Mouse (Mus musculus): ENCODE results near the gene Zfp617. TPM values are rescaled to one million over a fixed set of nuclear protein-coding genes. Genes with fewer than 3 reads are reported as not detected.
"Not testable (repeated sequence)": the region's sequence is repeated elsewhere in the genome, so short reads cannot be mapped to it uniquely, and the experiment has no call there.

Zfp617 gene
- polyA plus RNA-seq, 1 experiment from 2014 or later = 23.1 TPM

GRCm38 (mm10) chr8:71948624-71949023 lies 40.2 kb downstream of the Zfp617 start:
- H3K4me2 ChIP-seq (ENCODE audit: low read length) = no peak overlapping the region

GRCm38 (mm10) chr8:71950482-71951221 lies 42.2 kb downstream of the Zfp617 start, which contains the start of gene Zfp961:
Gene Zfp961, plus strand, starts transcription at chr8:71951038.
- DNase-seq (ENCODE audit: low spot score) (peak; percentile 99), ATAC-seq (replicated peaks; ENCODE audit: low FRiP score, low TSS enrichment, low read depth) (peak; percentile 100)
- Histone ChIP-seq H3K9me3 (ENCODE audit: control insufficient read depth, low read length) (peaks cover 6% of the 10 kb centered on the region; the same call in 1 of the 2 replicates), H3K4me2 (ENCODE audit: low read length) (peak within 1 kb of the TSS; percentile 62), H3K36me3 (ENCODE audit: control insufficient read depth, insufficient read depth, low read length) (peaks cover 6% of the 10 kb centered on the region; the same call in 1 of the 2 replicates), H3K9ac (ENCODE audit: low read length) (peak within 1 kb of the TSS; percentile 81), H3K4me1 (replicated peaks; ENCODE audit: control insufficient read depth, insufficient read depth, low read length) (peaks cover 4% of the 10 kb centered on the region; the same call in 1 of the 2 replicates), H3K4me3 (ENCODE audit: low read depth, low read length) (peak within 1 kb of the TSS; percentile 93), H3K27me3 (replicated peaks; ENCODE audit: control insufficient read depth, insufficient read depth, low read length) (no peaks in the 10 kb centered on the region), H3K27ac (ENCODE audit: low read depth) (peak within 1 kb of the TSS; percentile 79)
- 3% methylated on average over 34 of the region's 34 CpGs for WGBS

More at GRCm38 (mm10) chr8:71948624-71949023, 40.2 kb downstream of the Zfp617 start:
- Histone ChIP-seq H3K4me3 (ENCODE audit: low read depth, low read length) (no peak overlapping the region), H3K36me3 (ENCODE audit: control insufficient read depth, insufficient read depth, low read length) (no peaks in the 10 kb centered on the region), H3K9me3 (ENCODE audit: control insufficient read depth, low read length) (no peaks in the 10 kb centered on the region), H3K9ac (ENCODE audit: low read length) (no peak overlapping the region), H3K27me3 (replicated peaks; ENCODE audit: control insufficient read depth, insufficient read depth, low read length) (no peaks in the 10 kb centered on the region), H3K4me1 (replicated peaks; ENCODE audit: control insufficient read depth, insufficient read depth, low read length) (peaks cover 4% of the 10 kb centered on the region; the same call in 1 of the 2 replicates), H3K27ac (ENCODE audit: low read depth) (no peak overlapping the region)
- ATAC-seq (replicated peaks; ENCODE audit: low FRiP score, low TSS enrichment, low read depth) (no peak), DNase-seq (ENCODE audit: low spot score) (no peak)
- WGBS = 90% methylated on average over 5 of the region's 5 CpGs

GRCm38 (mm10) chr8:71951436-71952161 lies 43.2 kb downstream of the Zfp617 start:
- peak overlapping the region; percentile 62 for H3K4me2 ChIP-seq (ENCODE audit: low read length)
- peaks cover 4% of the 10 kb centered on the region; the same call in 1 of the 2 replicates for H3K4me1 ChIP-seq (replicated peaks; ENCODE audit: control insufficient read depth, insufficient read depth, low read length)
- H3K9ac ChIP-seq (ENCODE audit: low read length) = peak overlapping the region; percentile 81
- peak; percentile 66 for DNase-seq (ENCODE audit: low spot score)
- 38% methylated on average over 12 of the region's 14 CpGs for WGBS
- no peak for ATAC-seq (replicated peaks; ENCODE audit: low FRiP score, low TSS enrichment, low read depth)
- peak overlapping the region; percentile 93 for H3K4me3 ChIP-seq (ENCODE audit: low read depth, low read length)
- peak overlapping the region; percentile 79; the same call in 1 of the 2 replicates for H3K27ac ChIP-seq (ENCODE audit: low read depth)
- no peaks in the 10 kb centered on the region for H3K27me3 ChIP-seq (replicated peaks; ENCODE audit: control insufficient read depth, insufficient read depth, low read length)
- H3K9me3 ChIP-seq (ENCODE audit: control insufficient read depth, low read length) = peaks cover 6% of the 10 kb centered on the region; the same call in 1 of the 2 replicates
- H3K36me3 ChIP-seq (ENCODE audit: control insufficient read depth, insufficient read depth, low read length) = peaks cover 6% of the 10 kb centered on the region; the same call in 1 of the 2 replicates

- Histone ChIP-seq H3K36me3 (ENCODE audit: control insufficient read depth, insufficient read depth, low read length) (peaks cover 6% of the 10 kb centered on the region; the same call in 1 of the 2 replicates), H3K4me2 (ENCODE audit: low read length) (peak overlapping the region; percentile 62), H3K9ac (ENCODE audit: low read length) (no peak overlapping the region), H3K4me3 (ENCODE audit: low read depth, low read length) (no peak overlapping the region), H3K27ac (ENCODE audit: low read depth) (no peak overlapping the region), H3K9me3 (ENCODE audit: control insufficient read depth, low read length) (peaks cover 6% of the 10 kb centered on the region; the same call in 1 of the 2 replicates), H3K4me1 (replicated peaks; ENCODE audit: control insufficient read depth, insufficient read depth, low read length) (peaks cover 4% of the 10 kb centered on the region; the same call in 1 of the 2 replicates), H3K27me3 (replicated peaks; ENCODE audit: control insufficient read depth, insufficient read depth, low read length) (no peaks in the 10 kb centered on the region)
- DNase-seq (ENCODE audit: low spot score) (no peak), ATAC-seq (replicated peaks; ENCODE audit: low FRiP score, low TSS enrichment, low read depth) (no peak)
- 81% methylated on average over 1 of the region's 1 CpGs for WGBS
Observed at GRCm38 (mm10) chr8:71952489-71952888, 44.1 kb downstream of the Zfp617 start.

GRCm38 (mm10) chr8:71952961-71953700 lies 44.7 kb downstream of the Zfp617 start:
- not testable (repeated sequence) for DNase-seq (ENCODE audit: low spot score)

GRCm38 (mm10) chr8:71954666-71955065 lies 46.2 kb downstream of the Zfp617 start:
- no peak overlapping the region for H3K4me3 ChIP-seq (ENCODE audit: low read depth, low read length)
- ATAC-seq (replicated peaks; ENCODE audit: low FRiP score, low TSS enrichment, low read depth) = no peak
- H3K27me3 ChIP-seq (replicated peaks; ENCODE audit: control insufficient read depth, insufficient read depth, low read length) = no peaks in the 10 kb centered on the region
- WGBS = 97% methylated on average over 9 of the region's 9 CpGs
- peaks cover 6% of the 10 kb centered on the region; the same call in 1 of the 2 replicates for H3K36me3 ChIP-seq (ENCODE audit: control insufficient read depth, insufficient read depth, low read length)
- peaks cover 4% of the 10 kb centered on the region; the same call in 1 of the 2 replicates for H3K4me1 ChIP-seq (replicated peaks; ENCODE audit: control insufficient read depth, insufficient read depth, low read length)
- no peak for DNase-seq (ENCODE audit: low spot score)
- no peak overlapping the region for H3K4me2 ChIP-seq (ENCODE audit: low read length)
- H3K9me3 ChIP-seq (ENCODE audit: control insufficient read depth, low read length) = peaks cover 6% of the 10 kb centered on the region; the same call in 1 of the 2 replicates
- H3K9ac ChIP-seq (ENCODE audit: low read length) = no peak overlapping the region
- H3K27ac ChIP-seq (ENCODE audit: low read depth) = no peak overlapping the region

More at GRCm38 (mm10) chr8:71952961-71953700, 44.7 kb downstream of the Zfp617 start:
- WGBS = 92% methylated on average over 16 of the region's 16 CpGs
- H3K27me3 ChIP-seq (replicated peaks; ENCODE audit: control insufficient read depth, insufficient read depth, low read length); H3K4me2 ChIP-seq (ENCODE audit: low read length); H3K27ac ChIP-seq (ENCODE audit: low read depth); ATAC-seq (replicated peaks; ENCODE audit: low FRiP score, low TSS enrichment, low read depth); H3K36me3 ChIP-seq (ENCODE audit: control insufficient read depth, insufficient read depth, low read length); H3K9ac ChIP-seq (ENCODE audit: low read length); H3K4me1 ChIP-seq (replicated peaks; ENCODE audit: control insufficient read depth, insufficient read depth, low read length); H3K9me3 ChIP-seq (ENCODE audit: control insufficient read depth, low read length); H3K4me3 ChIP-seq (ENCODE audit: low read depth, low read length): not testable (repeated sequence)

- Histone ChIP-seq H3K4me3 (ENCODE audit: low read depth, low read length) (no peak overlapping the region), H3K9ac (ENCODE audit: low read length) (no peak overlapping the region), H3K9me3 (ENCODE audit: control insufficient read depth, low read length) (no peaks in the 10 kb centered on the region), H3K4me2 (ENCODE audit: low read length) (no peak overlapping the region), H3K36me3 (ENCODE audit: control insufficient read depth, insufficient read depth, low read length) (peaks cover 5% of the 10 kb centered on the region), H3K27me3 (replicated peaks; ENCODE audit: control insufficient read depth, insufficient read depth, low read length) (no peaks in the 10 kb centered on the region), H3K27ac (ENCODE audit: low read depth) (no peak overlapping the region), H3K4me1 (replicated peaks; ENCODE audit: control insufficient read depth, insufficient read depth, low read length) (no peaks in the 10 kb centered on the region)
- no peak for ATAC-seq (replicated peaks; ENCODE audit: low FRiP score, low TSS enrichment, low read depth)
- no peak for DNase-seq (ENCODE audit: low spot score)
Observed at GRCm38 (mm10) chr8:71960483-71960882, 52.0 kb downstream of the Zfp617 start.

- 90% methylated on average over 5 of the region's 5 CpGs for WGBS
- H3K27me3 ChIP-seq (replicated peaks; ENCODE audit: control insufficient read depth, insufficient read depth, low read length) = no peaks in the 10 kb centered on the region
- ATAC-seq (replicated peaks; ENCODE audit: low FRiP score, low TSS enrichment, low read depth) (no peak), DNase-seq (ENCODE audit: low spot score) (no peak)
- H3K4me1 ChIP-seq (replicated peaks; ENCODE audit: control insufficient read depth, insufficient read depth, low read length) = no peaks in the 10 kb centered on the region
- no peak overlapping the region for H3K27ac ChIP-seq (ENCODE audit: low read depth)
- H3K4me3 ChIP-seq (ENCODE audit: low read depth, low read length) = no peak overlapping the region
- 0 out of 2 replicates have a peak, but pooled peaks cover 9% of the 10 kb centered on the region for H3K9me3 ChIP-seq (ENCODE audit: control insufficient read depth, low read length)
- H3K4me2 ChIP-seq (ENCODE audit: low read length) = no peak overlapping the region
- H3K9ac ChIP-seq (ENCODE audit: low read length) = no peak overlapping the region
- peaks cover 18% of the 10 kb centered on the region for H3K36me3 ChIP-seq (ENCODE audit: control insufficient read depth, insufficient read depth, low read length)
Observed at GRCm38 (mm10) chr8:71961796-71962195, 53.4 kb downstream of the Zfp617 start.

Data from intestine, embryonic 14.5 days (tissue).